Comparison of ENCODE assay signal across 8 mouse cellular contexts in the genomic region with DNA sequence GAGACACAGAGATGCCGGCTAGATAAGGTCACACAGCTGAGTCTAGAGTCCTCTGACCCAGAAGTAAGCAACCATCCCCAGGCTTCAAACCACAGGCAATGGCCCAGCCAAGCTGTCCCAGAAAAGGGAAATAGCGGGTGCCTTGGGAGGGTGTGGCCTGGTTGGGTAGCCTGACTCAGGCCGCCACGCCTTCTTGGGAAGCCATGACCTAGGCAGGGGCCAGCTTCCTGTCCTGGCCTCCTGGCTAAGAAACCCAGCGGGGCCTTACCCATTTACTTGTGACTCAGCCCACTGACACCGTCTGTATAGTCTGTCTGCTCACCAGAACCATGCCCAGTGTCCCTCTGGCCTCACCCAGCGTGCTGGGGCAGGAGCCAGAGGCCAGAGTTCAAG. TPM values are rescaled to one million over a fixed set of nuclear protein-coding genes. Genes with fewer than 3 reads are reported as not detected.
DNase-seq lines count a peak whose midpoint lies in the region; ATAC-seq and TF ChIP-seq lines count a peak whose summit lies in the region.

No protein-coding gene starts in this region.

- peak overlapping the region; percentile 47; the same call in 1 of the 2 replicates for H3K9ac ChIP-seq in intestine, postnatal 0 days (ENCODE audit: low read depth, low read length)

- peak overlapping the region; percentile 84 for H3K27ac ChIP-seq in intestine, postnatal 0 days (ENCODE audit: low read depth, low read length)
- H3K27ac ChIP-seq in spleen, adult 2 months (ENCODE audit: insufficient read depth, low read length) = peak overlapping the region; percentile 90

- peaks cover 33% of the 10 kb centered on the region for H3K36me3 ChIP-seq in intestine, postnatal 0 days (ENCODE audit: control insufficient read depth, insufficient read depth)
- peaks cover 28% of the 10 kb centered on the region for H3K36me3 ChIP-seq in spleen, adult 2 months (ENCODE audit: control insufficient read depth, insufficient read depth, low read length)

- no peak for ATAC-seq in CD4-positive, CD25-positive, alpha-beta regulatory T cell, adult 4 months
- ATAC-seq in intestine, postnatal 0 days = peak; percentile 77

- no peak for TF ChIP-seq CTCF in intestine, postnatal 0 days (IDR thresholded peaks at IDR 0.05; ENCODE audit: low read depth)
- no peak for TF ChIP-seq CTCF in lung, adult 2 months (IDR thresholded peaks at IDR 0.05; ENCODE audit: insufficient read depth, low read length)
- no peak for TF ChIP-seq CTCF in spleen, adult 2 months (IDR thresholded peaks at IDR 0.05; ENCODE audit: extremely low read depth, insufficient read depth, insufficient read length, insufficient replicate concordance)

- peaks cover 14% of the 10 kb centered on the region for H3K4me1 ChIP-seq in intestine, postnatal 0 days (replicated peaks; ENCODE audit: control insufficient read depth, insufficient read depth, low read length)
- peaks cover 29% of the 10 kb centered on the region for H3K4me1 ChIP-seq in lung, adult 2 months (ENCODE audit: control insufficient read depth, insufficient read depth, low read length)
- peaks cover 23% of the 10 kb centered on the region; the same call in 1 of the 2 replicates for H3K4me1 ChIP-seq in spleen, adult 2 months (ENCODE audit: control insufficient read depth, insufficient read depth, insufficient read length)

- H3K9me3 ChIP-seq in intestine, postnatal 0 days (ENCODE audit: control insufficient read depth) = no peaks in the 10 kb centered on the region

- peak overlapping the region; percentile 69 for H3K4me2 ChIP-seq in intestine, postnatal 0 days (replicated peaks; ENCODE audit: low read depth)

- peak overlapping the region; percentile 50 for H3K4me3 ChIP-seq in intestine, postnatal 0 days (ENCODE audit: low read depth, low read length)
- H3K4me3 ChIP-seq in lung, adult 2 months (replicated peaks; ENCODE audit: extremely low read depth, low read depth, low read length) = peak overlapping the region; percentile 79
- H3K4me3 ChIP-seq in spleen, adult 2 months (ENCODE audit: extremely low read depth, insufficient read depth, insufficient read length) = peak overlapping the region; percentile 83

- 18% methylated on average over 7 of the region's 7 CpGs for WGBS in intestine, postnatal 0 days
- 19% methylated on average over 7 of the region's 7 CpGs for WGBS in lung, adult 2 months
- WGBS in spleen, adult 2 months = 7% methylated on average over 7 of the region's 7 CpGs

- H3K27me3 ChIP-seq in intestine, postnatal 0 days (replicated peaks; ENCODE audit: control insufficient read depth, insufficient read depth, low read length) = no peaks in the 10 kb centered on the region
- no peaks in the 10 kb centered on the region for H3K27me3 ChIP-seq in spleen, adult 2 months (ENCODE audit: control insufficient read depth, insufficient read depth, low read length)

- TF ChIP-seq POLR2A in lung, adult 2 months (IDR thresholded peaks at IDR 0.05; ENCODE audit: borderline replicate concordance, extremely low read depth, low read depth, low read length) = peak; percentile 64; the same call in 1 of the 2 replicates
- TF ChIP-seq POLR2A in spleen, adult 2 months (IDR thresholded peaks at IDR 0.05; ENCODE audit: low read depth, low read length) = no peak

- DNase-seq in CD4-positive, CD25-positive, alpha-beta regulatory T cell, adult 2 months (ENCODE audit: low read depth, low spot score) = peak; percentile 52
- peak; percentile 85 to 90 for DNase-seq in adrenal gland, postnatal 36 days
- peak; percentile 99 for DNase-seq in heart, adult 11 months
- peak; percentile 68 for DNase-seq in lung, adult 2 months
- peak in 1 of 2 experiments; percentile 70 for DNase-seq in spleen, adult 2 months (ENCODE audit: low read depth in 1 of 2, low spot score in 2 of 2)
- DNase-seq in right cerebral cortex, postnatal 36 days (ENCODE audit: low spot score in 2 of 2) = no peak

RNA-seq across cellular contexts. Expression of a gene that starts 1.6 kb away (rescaled TPM):
- polyA plus RNA-seq in CD4-positive, CD25-positive, alpha-beta regulatory T cell, adult 4 months (2017; shearing (Covaris generic)) = 10 to 100 TPM; 14.4 to 20.7 TPM
- 10 to 100 TPM; 30.8 to 38.3 TPM for total RNA-seq in adrenal gland, postnatal 36 days (2021)
- 49.8 and 51.0 TPM in 2 replicates for polyA plus RNA-seq in intestine, postnatal 0 days (2015; fragmentation: Nextera tagmentation; extraction: Ambion mirVana)
- 64.4 and 73.8 TPM in 2 replicates for polyA plus RNA-seq in lung, adult 2 months (2012; rRNA removed)
- polyA plus RNA-seq in spleen, adult 2 months (2012; rRNA removed) = 94.6 and 101 TPM in 2 replicates

RNA-seq across cellular contexts. Expression of a gene that starts 4.9 kb away (rescaled TPM):
- 10 to 100 TPM; 43.5 to 55.3 TPM for polyA plus RNA-seq in CD4-positive, CD25-positive, alpha-beta regulatory T cell, adult 4 months (2017; shearing (Covaris generic))
- 10 to 100 TPM; 41.4 to 66.5 TPM for total RNA-seq in adrenal gland, postnatal 36 days (2021)
- 48.5 and 48.9 TPM in 2 replicates for polyA plus RNA-seq in intestine, postnatal 0 days (2015; fragmentation: Nextera tagmentation; extraction: Ambion mirVana)
- 231 and 234 TPM in 2 replicates for polyA plus RNA-seq in lung, adult 2 months (2012; rRNA removed)
- polyA plus RNA-seq in spleen, adult 2 months (2012; rRNA removed) = 124 and 173 TPM in 2 replicates

RNA-seq across cellular contexts. Expression of a gene that starts 16.2 kb away (rescaled TPM):
- polyA plus RNA-seq in CD4-positive, CD25-positive, alpha-beta regulatory T cell, adult 4 months (2017; shearing (Covaris generic)) = not detected
- total RNA-seq in adrenal gland, postnatal 36 days (2021) = 100 to 1,000 TPM; 222 to 305 TPM
- 11.9 and 15.6 TPM in 2 replicates for polyA plus RNA-seq in intestine, postnatal 0 days (2015; fragmentation: Nextera tagmentation; extraction: Ambion mirVana)
- polyA plus RNA-seq in lung, adult 2 months (2012; rRNA removed) = 236 and 238 TPM in 2 replicates
- polyA plus RNA-seq in spleen, adult 2 months (2012; rRNA removed) = 22.5 and 25.8 TPM in 2 replicates

RNA-seq across cellular contexts. Expression of a gene that starts 20.4 kb away (rescaled TPM):
- polyA plus RNA-seq in CD4-positive, CD25-positive, alpha-beta regulatory T cell, adult 4 months (2017; shearing (Covaris generic)) = 1 to 10 TPM; 1.9 to 2.4 TPM
- not detected for total RNA-seq in adrenal gland, postnatal 36 days (2021)
- 0.12 and 0.21 TPM in 2 replicates for polyA plus RNA-seq in intestine, postnatal 0 days (2015; fragmentation: Nextera tagmentation; extraction: Ambion mirVana)
- 2.0 and 4.6 TPM in 2 replicates for polyA plus RNA-seq in lung, adult 2 months (2012; rRNA removed)
- polyA plus RNA-seq in spleen, adult 2 months (2012; rRNA removed) = 0.19 and 0.39 TPM in 2 replicates

RNA-seq across cellular contexts. Expression of a gene that starts 35.8 kb away (rescaled TPM):
- polyA plus RNA-seq in CD4-positive, CD25-positive, alpha-beta regulatory T cell, adult 4 months (2017; shearing (Covaris generic)) = 10 to 100 TPM; 21.6 to 23.9 TPM
- 100 to 1,000 TPM in 1 of 2 experiments, 10 to 100 TPM in 1; 89.5 to 108 TPM for total RNA-seq in adrenal gland, postnatal 36 days (2021)
- 9.3 and 12.7 TPM in 2 replicates for polyA plus RNA-seq in intestine, postnatal 0 days (2015; fragmentation: Nextera tagmentation; extraction: Ambion mirVana)
- polyA plus RNA-seq in lung, adult 2 months (2012; rRNA removed) = 156 and 166 TPM in 2 replicates
- 195 and 236 TPM in 2 replicates for polyA plus RNA-seq in spleen, adult 2 months (2012; rRNA removed)

Comparison
In these comparisons a context has a peak if more than half of its experiments do, and no peak if none do; other contexts are left out.
1. DNase-seq: peak in CD4-positive, CD25-positive, alpha-beta regulatory T cell, adult 2 months (single experiment), adrenal gland, postnatal 36 days (2 of 2), heart, adult 11 months (single experiment) and lung, adult 2 months (single experiment); none in right cerebral cortex, postnatal 36 days (0 of 2).
2. Peak in every context shown above with its lines, with median percentiles within 50 percentile points of each other: H3K4me3 ChIP-seq.